Mouse (Mus musculus) stomach, postnatal 0 days (tissue): ENCODE results near the gene Lemd1.

ENCODE experiments used
- CTCF ChIP-seq: IDR thresholded peaks from 2 replicates; pipeline ENCODE4 v1.5.1; 2016; ENCODE audit warnings: antibody characterized with exemption, low read depth, mild to moderate bottlenecking, moderate library complexity
- EP300 ChIP-seq: optimal IDR thresholded peaks from 2 replicates; pipeline ENCODE3; 2016; ENCODE audit warnings: antibody characterized with exemption

DNA sequence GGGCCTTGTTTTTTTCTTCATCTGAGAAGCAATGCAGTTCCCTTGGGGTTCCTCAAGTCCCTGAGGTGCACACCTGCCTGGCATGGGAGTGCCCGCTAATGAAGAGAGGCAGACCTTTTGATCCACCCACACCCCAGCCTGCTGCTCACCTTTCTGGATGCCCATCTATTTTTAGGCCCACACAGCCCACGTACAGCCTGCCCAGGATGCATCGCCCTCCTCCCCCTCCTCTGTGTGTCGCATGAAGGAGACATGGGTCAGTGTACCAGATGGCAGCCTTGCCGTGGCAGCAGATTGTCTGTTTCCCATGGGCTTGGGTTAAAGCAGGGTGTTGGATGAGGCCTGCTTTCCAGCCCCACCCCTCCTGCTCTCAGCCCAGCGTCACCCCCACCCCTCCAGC lies 98.7 kb downstream of the Lemd1 start:
- TF ChIP-seq CTCF (no peak), EP300 (no peak)
